Mouse (Mus musculus) gastrocnemius, postnatal 10 days (tissue): Measurements from ENCODE around the gene Homez. TPM values are rescaled to one million over a fixed set of nuclear protein-coding genes. Genes with fewer than 3 reads are reported as not detected.

Experiments
- DNase-seq: peaks from one replicate; pipeline ENCODE4 v3.0.0; 2021; ENCODE audit warnings: mixed read lengths
- long read RNA-seq, 2 experiments: library from polyadenylated mRNA; stranded (forward); transcript quantifications; one replicate each; pipeline ENCODE4 v2.0.0; 2021
- total RNA-seq, 2 experiments: library from RNA; stranded (reverse); gene quantifications; 2 replicates each; pipeline ENCODE4 v1.2.3; 2021

Homez gene
- 1 to 10 TPM; 6.8 to 8.4 TPM for total RNA-seq
- long read RNA-seq, experiment 1, full-length matches to known transcripts: 9 of 10 reads
- long read RNA-seq, experiment 1, partial matches to known transcripts: 1 of 10 reads
- long read RNA-seq, experiment 1, other reads (novel, unspliced or antisense): 0 of 10 reads
- long read RNA-seq, experiment 2, full-length matches to known transcripts: 4 of 4 reads
- long read RNA-seq, experiment 2, partial matches to known transcripts: 0 of 4 reads
- long read RNA-seq, experiment 2, other reads (novel, unspliced or antisense): 0 of 4 reads

DNA sequence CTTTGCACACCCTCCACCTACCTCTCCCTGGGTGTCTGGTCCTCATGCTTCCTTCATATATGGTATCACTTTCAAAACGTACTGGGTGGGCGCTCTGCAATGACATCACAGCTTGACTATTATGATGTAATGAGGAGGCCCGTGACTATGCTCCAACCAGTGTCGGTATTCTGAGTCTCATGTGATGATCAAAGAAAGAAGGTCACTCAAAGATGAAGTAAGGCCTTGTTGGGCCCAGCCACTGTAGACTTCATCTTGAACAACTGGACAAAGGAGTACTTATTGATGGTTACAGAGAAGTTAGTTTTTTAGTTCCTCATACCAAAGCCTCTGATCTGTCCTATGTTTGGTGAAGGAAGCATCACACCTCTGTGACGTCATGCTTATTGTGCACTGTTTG lies at the start of gene Homez:
Homez (minus strand) TSS at position 101 of the 400 bp plus-strand sequence.
- DNase-seq: no peak

DNA sequence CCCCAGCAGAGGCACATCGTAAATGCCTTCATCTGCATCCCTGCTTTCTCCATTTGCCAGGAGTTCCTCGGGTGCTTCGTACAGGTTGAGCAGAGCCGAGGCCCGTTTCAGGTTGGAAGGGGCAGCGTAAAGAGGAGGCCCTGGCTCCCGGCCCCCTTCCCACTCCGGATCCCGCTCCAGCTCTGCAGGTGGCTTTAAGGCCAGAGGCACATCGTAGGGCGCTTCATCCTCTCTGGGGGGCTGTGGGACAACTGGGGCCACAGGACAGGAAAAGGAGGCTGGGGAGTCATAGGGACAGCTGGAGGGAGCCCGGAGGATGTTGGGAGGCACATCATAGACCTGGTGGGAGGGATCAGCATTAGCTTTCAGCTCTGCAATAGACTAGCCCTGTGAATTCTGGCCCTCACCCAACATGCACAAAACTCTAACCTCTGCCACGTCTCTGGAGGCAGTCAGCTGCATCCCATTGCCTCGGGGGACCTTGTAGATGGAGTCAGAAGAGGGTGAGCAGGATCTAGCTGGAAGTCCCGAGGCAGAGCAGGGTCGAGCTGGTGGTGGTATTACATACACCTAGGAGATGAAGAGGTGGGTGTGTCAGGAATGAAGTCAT lies 49.4 kb upstream of the Homez start:
- DNase-seq: no peak

GRCm38 (mm10) chr14:54913343-54913742 lies 42.6 kb upstream of the Homez start:
- DNase-seq: no peak

DNA sequence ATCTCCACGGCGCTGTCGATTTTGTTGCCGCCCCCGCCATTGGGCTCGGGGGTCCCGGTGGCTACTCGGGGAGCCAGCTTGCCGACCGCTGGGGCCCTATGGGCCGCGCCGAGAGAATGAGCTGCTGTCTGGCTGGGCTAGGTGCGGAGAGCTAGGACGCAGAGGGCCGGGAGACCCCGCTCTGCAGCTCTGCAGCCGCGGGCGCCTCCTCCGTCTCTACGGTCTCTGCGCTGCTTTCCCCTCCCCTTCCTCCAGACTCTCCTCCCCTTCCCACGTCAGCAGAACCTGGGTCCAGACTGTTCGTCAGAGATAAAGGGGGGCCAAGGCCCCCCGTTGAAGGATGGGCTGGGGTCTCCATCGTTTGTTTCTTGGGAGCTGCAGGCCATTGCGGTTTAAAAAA lies 42.1 kb upstream of the Homez start, which contains the start of gene Slc22a17:
Slc22a17 (minus strand) TSS at position 247 of the 400 bp plus-strand sequence.
- peak; percentile 71 for DNase-seq

GRCm38 (mm10) chr14:54912109-54912850 lies 41.5 kb upstream of the Homez start:
- DNase-seq: peak; percentile 46

- DNase-seq: no peak
These were observed 37.9 kb upstream of the Homez start for GRCm38 (mm10) chr14:54908682-54909081.

- DNase-seq: no peak
These were observed 32.9 kb upstream of the Homez start for GRCm38 (mm10) chr14:54903641-54904040.

DNA sequence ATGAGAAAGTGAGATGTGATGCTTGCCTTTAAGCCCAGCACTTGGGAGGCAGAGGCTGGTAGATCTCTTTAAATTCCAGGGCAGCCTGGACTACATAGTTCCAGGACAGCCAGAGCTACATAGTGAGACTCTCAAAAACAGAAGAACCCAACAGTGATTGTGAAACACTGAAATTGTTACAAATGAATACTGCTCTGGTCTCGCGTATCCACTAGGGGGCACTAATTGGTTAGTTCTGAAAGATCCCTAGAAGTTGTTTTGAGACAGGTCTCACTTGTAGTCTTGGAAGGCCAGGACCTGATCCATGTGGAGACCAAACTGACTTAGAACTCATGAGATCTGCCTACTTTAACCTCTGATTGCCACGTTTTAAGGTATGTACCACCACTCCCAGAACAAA lies 29.6 kb upstream of the Homez start:
- peak; percentile 55 for DNase-seq

DNA sequence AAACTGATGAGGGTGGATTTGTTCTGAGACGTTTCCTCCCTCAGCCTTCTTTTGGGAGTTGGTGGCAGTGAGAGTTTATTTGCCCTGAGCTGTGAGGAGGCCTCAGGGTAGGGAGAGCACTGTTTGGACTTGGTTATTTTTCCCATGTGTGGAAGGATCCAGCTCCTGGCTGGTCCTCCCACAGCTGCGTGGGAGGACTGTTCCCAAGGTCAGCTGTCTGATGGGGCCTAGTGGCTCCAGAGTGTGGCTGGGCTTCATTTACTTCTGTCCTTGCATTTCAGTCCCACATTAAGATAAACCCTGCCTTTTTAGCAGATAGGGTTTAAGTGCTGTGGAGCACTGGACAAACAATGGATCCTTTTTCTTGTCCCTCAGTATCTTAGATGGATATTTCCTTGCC lies 26.7 kb upstream of the Homez start:
- no peak for DNase-seq

GRCm38 (mm10) chr14:54894296-54895151 lies 23.8 kb upstream of the Homez start:
- DNase-seq: peak; percentile 67

- DNase-seq: peak; percentile 90
These were observed 23.0 kb upstream of the Homez start for GRCm38 (mm10) chr14:54893651-54894181.

- DNase-seq: no peak
These were observed 21.4 kb upstream of the Homez start, which contains the start of gene Pabpn1 for GRCm38 (mm10) chr14:54892200-54892599. Gene Pabpn1 (plus strand): TSS chr14:54892500.

GRCm38 (mm10) chr14:54885309-54885708 lies 14.5 kb upstream of the Homez start:
- no peak for DNase-seq

GRCm38 (mm10) chr14:54884022-54884712 lies 13.4 kb upstream of the Homez start:
- no peak for DNase-seq

- DNase-seq: peak; percentile 85
These were observed 12.6 kb upstream of the Homez start, which contains the start of the genes Bcl2l2 and Gm20521 for GRCm38 (mm10) chr14:54883154-54884021. Gene Bcl2l2 (plus strand): TSS chr14:54883377. Gene Gm20521 (plus strand): TSS chr14:54883441.

DNA sequence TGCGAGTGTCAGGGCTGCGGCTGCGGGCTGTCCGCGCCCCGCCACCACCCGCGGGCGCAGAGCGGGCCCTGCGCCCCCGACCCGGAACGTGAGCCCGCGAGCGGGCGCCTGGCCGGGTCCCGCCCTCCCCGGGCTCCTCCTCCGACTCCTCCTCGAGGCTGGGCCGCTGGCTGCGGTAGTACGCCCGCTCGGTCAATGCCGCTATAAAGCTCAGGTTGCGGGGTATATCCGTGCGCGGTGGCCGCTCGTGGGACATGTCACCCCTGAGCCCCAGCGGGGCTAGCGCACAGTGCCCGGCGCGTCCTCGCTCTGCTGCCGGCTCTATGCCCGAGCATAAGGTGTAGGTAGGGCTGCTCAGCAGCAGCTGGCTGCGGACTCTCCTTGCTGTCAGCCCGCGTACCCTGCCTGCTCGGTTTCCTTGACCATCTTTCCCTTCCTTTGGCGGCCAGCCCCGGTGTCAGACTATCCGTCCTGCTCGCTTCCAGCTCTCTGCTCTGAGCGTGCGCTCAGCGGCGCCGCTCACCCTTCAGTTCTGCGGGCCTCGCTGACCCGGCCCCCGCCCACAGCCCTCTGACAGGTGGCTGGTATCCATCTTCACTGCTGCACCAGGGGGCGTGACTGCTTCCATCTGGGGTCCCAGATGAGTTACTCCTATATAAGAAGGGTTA lies 6.4 kb upstream of the Homez start, which contains the start of gene Ppp1r3e:
Ppp1r3e (minus strand) TSS at position 503 of the 668 bp plus-strand sequence.
- peak; percentile 75 for DNase-seq

DNA sequence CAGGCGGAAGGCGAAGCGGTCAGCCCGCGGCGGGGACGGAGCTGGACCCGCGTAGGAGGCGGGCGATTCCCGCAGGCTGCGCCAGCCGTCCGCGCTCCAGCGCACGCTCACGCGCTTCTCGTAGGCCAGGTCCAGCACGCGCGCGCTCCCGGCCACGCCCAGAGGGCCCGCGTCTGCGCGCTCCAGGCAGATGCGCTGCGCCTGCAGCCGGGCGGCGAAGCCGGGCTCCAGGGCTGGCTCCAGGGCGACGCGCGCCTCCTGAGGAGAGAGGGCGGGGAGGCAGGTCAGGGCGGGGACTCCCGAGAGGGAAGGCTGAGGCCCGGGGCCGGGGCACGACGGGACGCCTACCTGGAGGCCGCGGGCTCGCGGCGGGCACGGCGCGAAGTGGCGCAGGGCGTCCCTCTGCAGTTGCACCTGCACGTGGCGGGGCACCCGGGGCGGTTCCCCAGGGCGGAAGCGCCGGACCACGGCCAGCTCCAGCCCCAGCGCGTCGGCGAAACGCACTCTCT lies 5.8 kb upstream of the Homez start:
- DNase-seq: peak; percentile 89

- DNase-seq: no peak
These were observed 5.2 kb upstream of the Homez start for GRCm38 (mm10) chr14:54875844-54876538.
